Mouse (Mus musculus) lung, postnatal 0 days (tissue): Measurements from ENCODE around the gene Fads6. TPM values are rescaled to one million over a fixed set of nuclear protein-coding genes. Genes with fewer than 3 reads are reported as not detected.

Source experiments
- ATAC-seq: fragments of 200-750 bp; cut with Nextera tagmentation; 2 replicates; pipeline ENCODE4 v1.8.0; 2017; ENCODE audit warnings: moderate library complexity
- DNase-seq: peaks from one replicate; pipeline ENCODE4 v3.0.0-alpha.2; 2016; ENCODE audit warnings: low spot score
- H3K27ac ChIP-seq: fragments of 300-500 bp; sonication (generic); 2 replicates; pipeline ENCODE4 v1.5.1; 2014; ENCODE audit warnings: antibody characterized with exemption, mild to moderate bottlenecking, low read length, mixed read lengths
- H3K27me3 ChIP-seq: fragments of 300-500 bp; sonication (generic); replicated peaks from 2 replicates; pipeline ENCODE4 v1.6.1; 2014; ENCODE audit warnings: low read length, mixed read lengths; ENCODE audit not compliant: insufficient read depth
- H3K36me3 ChIP-seq: fragments of 300-500 bp; sonication (generic); 2 replicates; pipeline ENCODE4 v1.6.1; 2014; ENCODE audit warnings: low read length, mixed read lengths; ENCODE audit not compliant: insufficient read depth
- H3K4me1 ChIP-seq: fragments of 300-500 bp; sonication (generic); 2 replicates; pipeline ENCODE4 v1.6.1; 2014; ENCODE audit warnings: antibody characterized with exemption, low read depth, low read length, mixed read lengths; ENCODE audit not compliant: insufficient read depth
- H3K4me2 ChIP-seq: fragments of 300-500 bp; sonication (generic); replicated peaks from 2 replicates; pipeline ENCODE4 v1.6.1; 2014; ENCODE audit warnings: low read depth, mild to moderate bottlenecking, low read length, moderate library complexity, mixed read lengths
- H3K4me3 ChIP-seq: fragments of 300-500 bp; sonication (generic); 2 replicates; pipeline ENCODE4 v1.5.1; 2014; ENCODE audit warnings: low read depth, low read length
- H3K9ac ChIP-seq: fragments of 300-500 bp; sonication (generic); replicated peaks from 2 replicates; pipeline ENCODE4 v1.6.1; 2014; ENCODE audit warnings: low read depth, mild to moderate bottlenecking
- H3K9me3 ChIP-seq: fragments of 300-500 bp; sonication (generic); 2 replicates; pipeline ENCODE4 v1.6.1; 2016; ENCODE audit warnings: low read length, mixed read lengths
- CTCF ChIP-seq: IDR thresholded peaks from 2 replicates; pipeline ENCODE4 v1.5.1; 2016; ENCODE audit warnings: antibody characterized with exemption, mild to moderate bottlenecking
- EP300 ChIP-seq: IDR thresholded peaks from 2 replicates; pipeline ENCODE4 v1.6.1; 2016; ENCODE audit warnings: antibody characterized with exemption, mild to moderate bottlenecking, control low read depth
- WGBS: fragments of 180-500 bp; shearing (Covaris S2); extraction: QIAGEN DNeasy Blood & Tissue Kit; methylation state at CpG from one replicate; pipeline ENCODE4 v1.1.7; 2014; 5-methylcytosine and 5-hydroxymethylcytosine counted together
- polyA plus RNA-seq: library from polyadenylated mRNA; unstranded; fragments of >200 nt; fragmentation: Nextera tagmentation; extraction: Ambion mirVana; gene quantifications from 2 replicates; pipeline ENCODE4 v1.2.1, GENCODE M21; 2015

Fads6 gene
- polyA plus RNA-seq, 1 experiment from 2014 or later: 0.17 TPM

DNA sequence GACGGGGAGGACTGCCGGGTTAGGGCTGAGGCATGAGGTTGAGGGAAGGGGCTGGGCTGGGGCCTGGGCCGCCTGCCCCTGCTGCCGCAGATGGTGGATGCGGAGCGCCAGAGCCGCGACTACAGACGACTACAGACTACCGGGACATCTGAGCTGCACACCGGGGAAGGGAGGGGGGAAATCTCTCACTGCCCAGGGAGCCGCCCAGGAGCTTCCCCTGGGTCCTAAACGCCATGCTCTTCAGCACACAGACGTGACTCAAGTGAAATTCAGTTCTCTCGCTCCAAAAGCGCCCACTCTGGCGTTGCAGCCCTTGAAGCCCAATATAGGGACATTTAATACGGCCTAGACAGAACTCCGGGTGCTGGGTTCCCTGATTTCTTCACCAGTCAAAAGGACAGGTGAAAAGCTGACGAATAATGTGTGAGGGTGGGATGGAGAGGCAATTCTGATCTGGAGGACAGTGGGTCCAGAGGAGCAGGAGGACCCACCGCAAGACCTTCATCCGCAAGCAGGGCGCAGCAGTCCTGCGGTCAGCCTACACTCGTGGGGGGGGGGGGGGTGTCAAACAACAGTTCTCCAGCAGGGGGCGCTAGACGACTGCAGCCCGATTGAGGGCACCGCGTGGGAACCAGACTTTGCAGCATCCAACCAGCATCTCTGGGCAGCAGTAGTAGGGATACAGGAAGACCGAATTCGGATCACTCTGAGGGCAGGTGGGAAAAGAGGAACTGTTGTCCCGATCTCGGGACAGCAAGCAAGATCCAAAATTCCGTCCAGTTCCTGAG lies 24.6 kb upstream of the Fads6 start, which contains the start of gene Ush1g:
Ush1g (minus strand) TSS at position 136 of the 788 bp plus-strand sequence.
- no peaks in the 10 kb centered on the region for H3K9me3 ChIP-seq
- H3K4me3 ChIP-seq: no peak within 1 kb of the TSS
- peaks cover 62% of the 10 kb centered on the region for H3K27me3 ChIP-seq
- peak; percentile 71 for ATAC-seq
- H3K4me1 ChIP-seq: no peaks in the 10 kb centered on the region
- no peak for TF ChIP-seq EP300
- peak; percentile 98 for TF ChIP-seq CTCF
- H3K27ac ChIP-seq: no peak within 1 kb of the TSS
- H3K9ac ChIP-seq: no peak within 1 kb of the TSS
- no peaks in the 10 kb centered on the region for H3K36me3 ChIP-seq
- WGBS: 5% methylated on average over 29 of the region's 35 CpGs
- H3K4me2 ChIP-seq: no peak within 1 kb of the TSS
- DNase-seq: peak; percentile 67

DNA sequence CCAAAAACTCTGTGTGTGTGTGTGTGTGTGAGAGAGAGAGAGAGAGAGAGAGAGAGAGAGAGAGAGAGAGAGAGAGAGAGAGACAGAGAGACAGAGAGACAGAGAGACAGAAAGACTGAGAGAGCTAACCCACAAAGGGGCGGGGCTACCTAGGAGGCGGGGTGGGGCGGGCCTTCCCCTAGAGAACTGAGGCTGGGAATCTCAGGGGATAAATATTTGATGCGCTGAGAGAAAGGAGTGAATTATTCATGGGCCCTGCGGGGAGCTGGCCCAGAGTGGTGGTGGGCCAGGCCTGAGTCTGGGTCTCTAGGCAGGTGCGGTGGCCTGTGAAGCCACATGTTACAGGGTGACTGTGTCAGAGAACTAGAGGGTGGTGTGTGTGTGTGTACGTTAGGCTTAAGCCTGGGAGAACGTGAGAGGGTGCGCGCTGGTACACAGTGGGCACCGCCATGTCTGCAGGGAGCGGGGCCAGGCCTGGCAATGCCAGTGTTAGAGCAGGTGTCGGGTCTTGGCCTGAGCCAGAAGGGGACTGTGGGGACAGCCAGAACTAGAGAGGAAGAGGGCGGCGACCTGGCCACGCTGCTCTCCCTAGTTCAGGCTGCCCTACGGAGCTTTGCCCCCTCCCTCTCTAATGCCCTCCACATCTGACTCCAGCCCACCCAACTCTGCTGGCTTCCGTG lies 22.4 kb upstream of the Fads6 start:
- Histone ChIP-seq H3K4me2 (no peak overlapping the region), H3K36me3 (no peaks in the 10 kb centered on the region), H3K9me3 (no peaks in the 10 kb centered on the region), H3K4me3 (no peak overlapping the region), H3K27ac (no peak overlapping the region), H3K4me1 (no peaks in the 10 kb centered on the region), H3K9ac (no peak overlapping the region), H3K27me3 (peaks cover 73% of the 10 kb centered on the region)
- ATAC-seq: no peak
- WGBS: 10% methylated on average over 14 of the region's 18 CpGs
- DNase-seq: no peak
- TF ChIP-seq CTCF: no peak
- TF ChIP-seq EP300: no peak

DNA sequence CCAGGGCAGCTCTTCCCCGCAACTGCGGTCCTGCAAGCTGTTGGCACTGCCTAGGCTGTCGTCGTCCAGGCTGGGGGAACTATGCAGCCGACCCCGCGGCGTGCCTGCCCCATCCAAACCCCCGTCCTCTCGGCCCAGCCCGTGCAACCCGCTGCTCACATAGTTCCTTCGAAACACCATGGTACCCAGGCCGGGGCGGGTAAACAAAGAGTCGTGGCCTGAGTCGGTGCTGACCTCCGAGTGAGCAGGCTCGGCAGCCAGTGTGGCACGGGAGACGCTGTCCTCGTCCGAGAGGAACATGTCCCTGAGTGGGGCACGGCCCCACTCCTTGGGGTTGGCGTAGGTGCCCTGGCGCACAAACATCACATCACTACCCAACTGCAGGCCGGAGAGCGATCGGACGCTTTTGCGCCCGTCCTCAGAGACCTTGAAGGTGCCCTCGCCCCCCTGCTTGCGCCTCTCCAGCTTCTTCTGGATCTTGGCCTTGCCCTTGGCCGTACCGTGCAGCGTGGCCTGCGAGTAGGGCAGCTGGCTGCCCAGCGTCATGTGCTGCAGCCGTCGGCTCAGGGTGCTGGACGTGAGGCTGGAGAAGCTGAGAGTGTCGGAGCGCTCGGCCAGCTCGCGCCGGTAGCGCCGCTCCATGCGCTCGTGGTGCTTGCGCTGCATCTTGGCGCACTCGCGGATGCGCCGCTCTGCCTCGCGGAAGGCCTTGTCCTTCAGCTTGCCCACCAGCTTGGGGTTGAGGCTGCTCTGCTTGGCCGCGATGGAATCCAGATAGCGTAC lies 21.0 kb upstream of the Fads6 start:
- Histone ChIP-seq H3K4me2 (no peak overlapping the region), H3K36me3 (no peaks in the 10 kb centered on the region), H3K4me1 (no peaks in the 10 kb centered on the region), H3K27ac (no peak overlapping the region), H3K4me3 (no peak overlapping the region), H3K9me3 (no peaks in the 10 kb centered on the region), H3K9ac (no peak overlapping the region), H3K27me3 (peaks cover 61% of the 10 kb centered on the region)
- TF ChIP-seq CTCF: no peak
- TF ChIP-seq EP300: no peak
- no peak for ATAC-seq
- no peak for DNase-seq
- 6% methylated on average over 62 of the region's 63 CpGs for WGBS

DNA sequence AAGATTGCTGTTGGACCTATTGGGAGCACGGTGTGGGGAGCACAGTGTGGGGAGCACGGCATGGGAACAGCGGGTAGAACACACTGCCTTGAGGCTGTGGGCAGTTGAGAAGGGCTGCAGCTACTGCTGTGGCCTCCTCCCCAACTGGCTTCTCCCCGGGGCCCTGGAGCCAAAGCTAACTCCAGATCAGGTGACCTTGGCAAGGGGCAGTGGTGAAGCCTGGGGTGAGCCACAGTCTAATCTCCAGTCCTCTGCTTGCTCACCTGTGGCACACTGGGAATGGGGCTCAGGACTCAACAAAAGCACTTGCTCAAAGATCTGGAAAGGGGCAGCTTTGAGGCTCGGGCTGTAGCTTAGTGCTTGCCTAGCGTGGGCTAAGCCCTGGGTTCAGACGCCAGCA lies 19.7 kb upstream of the Fads6 start:
- H3K4me3 ChIP-seq: no peak overlapping the region
- H3K9ac ChIP-seq: no peak overlapping the region
- H3K36me3 ChIP-seq: no peaks in the 10 kb centered on the region
- no peaks in the 10 kb centered on the region for H3K4me1 ChIP-seq
- H3K9me3 ChIP-seq: no peaks in the 10 kb centered on the region
- WGBS: 67% methylated on average over 7 of the region's 7 CpGs
- peaks cover 50% of the 10 kb centered on the region for H3K27me3 ChIP-seq
- no peak for TF ChIP-seq CTCF
- TF ChIP-seq EP300: no peak
- DNase-seq (no peak), ATAC-seq (no peak)
- no peak overlapping the region for H3K27ac ChIP-seq
- H3K4me2 ChIP-seq: no peak overlapping the region

GRCm38 (mm10) chr11:115314249-115314648 lies 16.8 kb upstream of the Fads6 start:
- no peaks in the 10 kb centered on the region for H3K9me3 ChIP-seq
- no peak overlapping the region for H3K4me2 ChIP-seq
- H3K27ac ChIP-seq: no peak overlapping the region
- no peak for DNase-seq
- H3K4me3 ChIP-seq: no peak overlapping the region
- peak; percentile 58 for TF ChIP-seq CTCF
- no peak for TF ChIP-seq EP300
- WGBS: 34% methylated on average over 2 of the region's 2 CpGs
- no peaks in the 10 kb centered on the region for H3K4me1 ChIP-seq
- no peak overlapping the region for H3K9ac ChIP-seq
- H3K27me3 ChIP-seq: peaks cover 25% of the 10 kb centered on the region
- ATAC-seq: no peak
- H3K36me3 ChIP-seq: no peaks in the 10 kb centered on the region

GRCm38 (mm10) chr11:115308781-115309180 lies 11.3 kb upstream of the Fads6 start:
- WGBS: 36% methylated on average over 1 of the region's 1 CpGs
- H3K4me1 ChIP-seq: no peaks in the 10 kb centered on the region
- no peak overlapping the region for H3K4me2 ChIP-seq
- ATAC-seq (no peak), DNase-seq (no peak)
- no peaks in the 10 kb centered on the region for H3K9me3 ChIP-seq
- no peak overlapping the region for H3K27ac ChIP-seq
- H3K4me3 ChIP-seq: no peak overlapping the region
- H3K36me3 ChIP-seq: no peaks in the 10 kb centered on the region
- H3K27me3 ChIP-seq: no peaks in the 10 kb centered on the region
- TF ChIP-seq CTCF (no peak), EP300 (no peak)
- no peak overlapping the region for H3K9ac ChIP-seq
